Mouse (Mus musculus): ENCODE data around the gene Sema4c. TPM values are rescaled to one million over a fixed set of nuclear protein-coding genes. Genes with fewer than 3 reads are reported as not detected.

Sema4c gene
- polyA plus RNA-seq, 1 experiment, result 8.0 TPM

GRCm38 (mm10) chr1:36559256-36559655 lies 1.1 kb upstream of the Sema4c start:
- no peak for TF ChIP-seq POLR2A (IDR thresholded peaks at IDR 0.05; ENCODE audit: low read depth, low read length)
- no peak for TF ChIP-seq CTCF (conservative IDR thresholded peaks at IDR 0.05; ENCODE audit: insufficient read depth, insufficient read length, low read depth, low read length)
- DNase-seq, result peak; percentile 41
- Histone ChIP-seq H3K27me3 (replicated peaks; ENCODE audit: control insufficient read depth, insufficient read depth, low read length) (no peaks in the 10 kb centered on the region), H3K4me1 (ENCODE audit: control insufficient read depth, insufficient read depth, low read length) (peaks cover 3% of the 10 kb centered on the region; the same call in 1 of the 2 replicates), H3K36me3 (ENCODE audit: control insufficient read depth, insufficient read depth, low read length) (no peaks in the 10 kb centered on the region), H3K4me3 (ENCODE audit: insufficient read depth, low read depth, low read length) (no peak overlapping the region), H3K27ac (ENCODE audit: insufficient read depth, low read depth, low read length) (0 out of 2 replicates have a peak overlapping the region, but pooled peaks have one; percentile 0)
- WGBS, result 51% methylated on average over 4 of the region's 4 CpGs

DNA sequence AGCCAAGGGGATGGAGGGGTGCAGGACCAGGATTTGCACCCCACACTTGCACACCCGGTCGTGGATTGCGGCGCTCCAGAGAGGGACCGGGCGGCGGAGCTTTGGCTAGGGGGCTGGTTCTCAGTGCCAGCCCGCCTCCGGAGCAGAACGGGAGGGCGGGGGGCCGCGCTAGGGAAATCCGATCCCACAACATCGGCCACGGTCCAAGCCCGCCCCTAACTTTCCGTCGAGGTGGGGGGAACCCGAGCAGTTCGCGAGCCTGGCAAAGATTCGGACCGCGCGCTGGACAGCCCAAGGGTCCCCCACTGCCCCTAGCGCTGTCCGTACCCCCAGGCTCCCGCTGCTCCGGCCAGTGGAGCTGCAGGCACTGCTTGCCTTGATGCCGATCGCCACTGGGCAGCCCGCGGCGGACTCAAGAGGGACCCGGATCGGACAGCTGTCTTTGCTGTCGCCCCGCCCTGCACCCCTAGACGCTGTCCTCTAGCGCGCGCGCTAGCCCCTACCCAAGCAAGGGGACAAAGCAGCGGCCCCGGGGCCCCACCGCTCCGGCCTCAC lies 615 bp downstream of the Sema4c start:
- Histone ChIP-seq H3K27ac (ENCODE audit: insufficient read depth, low read depth, low read length) (peak overlapping the region; percentile 86), H3K4me1 (ENCODE audit: control insufficient read depth, insufficient read depth, low read length) (peaks cover 3% of the 10 kb centered on the region; the same call in 1 of the 2 replicates)
- DNase-seq, result peak; percentile 88

DNA sequence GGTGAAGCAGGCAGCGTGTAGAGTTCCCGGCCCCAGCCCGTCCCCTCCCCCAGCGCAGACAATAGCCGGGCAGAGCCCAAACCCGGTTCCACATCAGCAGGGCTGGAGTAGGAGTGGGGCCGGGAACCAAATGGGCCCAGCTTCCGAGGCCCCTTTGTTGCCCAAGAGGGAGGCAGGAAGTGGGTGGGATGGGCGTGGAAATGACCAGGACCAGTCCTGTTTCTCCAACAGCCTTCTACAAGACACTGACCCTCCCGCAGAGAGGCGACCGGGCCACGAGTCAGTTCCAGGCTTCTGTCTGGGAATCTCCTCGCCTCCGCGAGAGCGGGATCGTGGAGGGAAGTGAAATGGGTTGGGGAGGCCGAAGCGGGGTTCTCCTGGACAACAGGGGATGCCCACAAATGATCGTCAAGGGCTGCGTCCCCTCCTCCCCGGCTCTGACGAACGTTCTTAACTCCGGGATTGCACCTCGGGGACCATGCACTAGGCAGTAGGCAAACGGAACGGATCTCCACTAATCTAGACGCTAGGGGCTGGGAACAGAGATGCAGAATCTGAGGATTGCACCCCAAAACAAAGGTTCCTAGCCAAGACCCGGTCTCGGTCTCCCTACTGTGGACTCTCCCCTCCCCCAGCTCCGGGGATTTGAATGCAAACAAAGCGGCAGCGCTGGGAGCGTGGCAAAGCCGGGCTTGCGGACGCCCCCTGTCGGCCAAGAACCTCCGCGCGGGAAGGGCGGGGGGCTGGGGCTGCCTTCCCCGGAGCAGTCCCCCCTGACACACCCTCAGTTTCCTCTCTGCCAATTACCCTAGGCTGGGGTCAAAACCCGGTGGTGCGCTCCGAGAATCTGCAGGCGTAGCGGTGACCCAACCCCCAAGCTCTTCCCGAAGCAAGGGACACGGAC lies 1.3 kb downstream of the Sema4c start:
- DNase-seq, result peak; percentile 93
- under 1% methylated on average over 52 of the region's 52 CpGs for WGBS
- no peaks in the 10 kb centered on the region for H3K27me3 ChIP-seq (replicated peaks; ENCODE audit: control insufficient read depth, insufficient read depth, low read length)
- H3K4me3 ChIP-seq (ENCODE audit: insufficient read depth, low read depth, low read length), result peak overlapping the region; percentile 75
- H3K27ac ChIP-seq (ENCODE audit: insufficient read depth, low read depth, low read length), result peak overlapping the region; percentile 86
- H3K4me1 ChIP-seq (ENCODE audit: control insufficient read depth, insufficient read depth, low read length), result peaks cover 3% of the 10 kb centered on the region; the same call in 1 of the 2 replicates
- TF ChIP-seq POLR2A (IDR thresholded peaks at IDR 0.05; ENCODE audit: low read depth, low read length) (peak; percentile 71), CTCF (conservative IDR thresholded peaks at IDR 0.05; ENCODE audit: insufficient read depth, insufficient read length, low read depth, low read length) (peak; percentile 52)
- no peaks in the 10 kb centered on the region for H3K36me3 ChIP-seq (ENCODE audit: control insufficient read depth, insufficient read depth, low read length)

More for the DNA sequence above, 615 bp downstream of the Sema4c start:
- peak; percentile 11 for TF ChIP-seq POLR2A (IDR thresholded peaks at IDR 0.05; ENCODE audit: low read depth, low read length)
- TF ChIP-seq CTCF (conservative IDR thresholded peaks at IDR 0.05; ENCODE audit: insufficient read depth, insufficient read length, low read depth, low read length), result no peak
- WGBS, result under 1% methylated on average over 48 of the region's 48 CpGs
- Histone ChIP-seq H3K4me3 (ENCODE audit: insufficient read depth, low read depth, low read length) (peak overlapping the region; percentile 75), H3K27me3 (replicated peaks; ENCODE audit: control insufficient read depth, insufficient read depth, low read length) (no peaks in the 10 kb centered on the region), H3K36me3 (ENCODE audit: control insufficient read depth, insufficient read depth, low read length) (no peaks in the 10 kb centered on the region)

DNA sequence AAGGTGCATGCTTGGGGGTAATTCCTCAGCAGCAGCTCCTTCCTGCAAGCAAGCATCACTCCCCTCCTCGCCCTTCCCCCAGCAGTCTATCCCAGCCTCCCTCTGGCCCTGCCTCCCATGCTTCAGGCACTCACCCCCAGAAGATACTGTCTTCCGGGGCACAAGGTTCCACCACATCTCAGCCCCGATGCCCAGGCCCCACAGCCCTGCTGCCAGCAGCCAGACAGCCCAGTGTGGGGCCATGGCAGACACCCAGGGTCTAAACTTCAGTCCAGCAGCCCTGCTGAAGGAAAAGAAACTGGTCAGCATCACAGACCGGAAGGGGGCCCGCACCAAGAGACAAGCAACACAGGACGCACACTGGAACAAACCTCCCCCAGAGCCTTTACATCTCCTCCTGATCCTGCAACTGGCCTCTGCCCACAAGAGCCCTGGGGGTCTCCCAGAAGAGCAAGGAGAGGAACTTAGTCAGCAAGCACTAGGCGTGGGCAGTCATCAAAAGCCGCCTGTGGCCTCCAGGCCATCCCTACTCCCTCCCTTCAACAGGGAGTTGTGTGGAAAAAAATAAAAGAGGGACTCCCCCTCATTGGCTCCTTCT lies 2.3 kb downstream of the Sema4c start:
- peak overlapping the region; percentile 57 for H3K27ac ChIP-seq (ENCODE audit: insufficient read depth, low read depth, low read length)
- no peaks in the 10 kb centered on the region for H3K27me3 ChIP-seq (replicated peaks; ENCODE audit: control insufficient read depth, insufficient read depth, low read length)
- peak overlapping the region; percentile 75 for H3K4me3 ChIP-seq (ENCODE audit: insufficient read depth, low read depth, low read length)
- DNase-seq, result peak; percentile 32
- H3K36me3 ChIP-seq (ENCODE audit: control insufficient read depth, insufficient read depth, low read length), result no peaks in the 10 kb centered on the region
- TF ChIP-seq POLR2A (IDR thresholded peaks at IDR 0.05; ENCODE audit: low read depth, low read length) (no peak), CTCF (conservative IDR thresholded peaks at IDR 0.05; ENCODE audit: insufficient read depth, insufficient read length, low read depth, low read length) (no peak)
- WGBS, result 39% methylated on average over 8 of the region's 8 CpGs
- peaks cover 3% of the 10 kb centered on the region; the same call in 1 of the 2 replicates for H3K4me1 ChIP-seq (ENCODE audit: control insufficient read depth, insufficient read depth, low read length)

DNA sequence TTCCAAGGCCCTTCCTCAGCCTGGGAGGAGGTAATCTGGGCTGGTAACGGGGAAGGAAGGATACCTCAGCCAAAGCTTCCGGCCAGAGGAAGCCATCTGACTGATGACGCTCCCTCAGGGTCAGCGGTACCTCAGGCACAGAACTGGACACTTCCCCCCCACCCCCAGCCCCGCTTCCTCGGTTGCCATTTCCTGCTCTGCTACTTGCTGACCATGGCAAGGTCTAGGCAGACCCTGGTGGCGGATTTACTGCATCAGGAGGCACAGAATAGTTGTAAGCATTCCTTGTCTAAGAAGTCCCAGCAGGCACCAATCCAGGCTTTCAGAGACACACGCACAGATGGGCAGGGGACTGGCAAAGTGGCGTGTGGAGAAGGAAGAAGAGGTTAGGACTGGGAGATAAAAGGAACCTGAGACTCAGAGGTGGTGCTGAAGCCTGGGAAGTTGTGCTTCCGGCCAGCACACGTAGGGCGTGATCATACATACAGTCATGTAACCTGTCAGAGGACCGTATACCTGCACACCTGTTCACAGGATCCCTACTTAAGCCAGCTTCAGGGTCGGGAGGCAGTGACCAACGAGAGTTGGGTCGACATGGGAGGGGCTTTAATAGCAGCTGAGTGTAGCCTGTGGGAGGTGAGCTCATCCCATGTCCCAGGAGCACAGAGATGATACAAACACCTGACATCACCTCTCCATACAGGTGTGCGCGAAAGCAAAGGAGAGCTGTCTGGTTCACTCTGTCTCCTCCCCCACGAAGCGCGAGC lies 3.3 kb downstream of the Sema4c start:
- Histone ChIP-seq H3K4me3 (ENCODE audit: insufficient read depth, low read depth, low read length) (peak overlapping the region; percentile 4; the same call in 1 of the 2 replicates), H3K27ac (ENCODE audit: insufficient read depth, low read depth, low read length) (peak overlapping the region; percentile 36), H3K36me3 (ENCODE audit: control insufficient read depth, insufficient read depth, low read length) (no peaks in the 10 kb centered on the region), H3K4me1 (ENCODE audit: control insufficient read depth, insufficient read depth, low read length) (peaks cover 3% of the 10 kb centered on the region; the same call in 1 of the 2 replicates), H3K27me3 (replicated peaks; ENCODE audit: control insufficient read depth, insufficient read depth, low read length) (no peaks in the 10 kb centered on the region)
- no peak for TF ChIP-seq POLR2A (IDR thresholded peaks at IDR 0.05; ENCODE audit: low read depth, low read length)
- no peak for TF ChIP-seq CTCF (conservative IDR thresholded peaks at IDR 0.05; ENCODE audit: insufficient read depth, insufficient read length, low read depth, low read length)
- 57% methylated on average over 21 of the region's 21 CpGs for WGBS
- DNase-seq, result peak; percentile 78

- DNase-seq, result no peak
- 60% methylated on average over 16 of the region's 16 CpGs for WGBS
- no peak for TF ChIP-seq CTCF (conservative IDR thresholded peaks at IDR 0.05; ENCODE audit: insufficient read depth, insufficient read length, low read depth, low read length)
- no peak for TF ChIP-seq POLR2A (IDR thresholded peaks at IDR 0.05; ENCODE audit: low read depth, low read length)
- Histone ChIP-seq H3K27ac (ENCODE audit: insufficient read depth, low read depth, low read length) (no peak overlapping the region), H3K36me3 (ENCODE audit: control insufficient read depth, insufficient read depth, low read length) (no peaks in the 10 kb centered on the region), H3K27me3 (replicated peaks; ENCODE audit: control insufficient read depth, insufficient read depth, low read length) (no peaks in the 10 kb centered on the region), H3K4me1 (ENCODE audit: control insufficient read depth, insufficient read depth, low read length) (no peaks in the 10 kb centered on the region), H3K4me3 (ENCODE audit: insufficient read depth, low read depth, low read length) (no peak overlapping the region)
These were observed 5.6 kb downstream of the Sema4c start for GRCm38 (mm10) chr1:36552506-36552905.
